Mouse (Mus musculus) NIH3T3 (cell line): Measurements from ENCODE around the gene A630023A22Rik.

Source experiments
- DNase-seq: peaks from one replicate; pipeline ENCODE4 v3.0.0-alpha.2; 2012; ENCODE audit warnings: low read depth

Gene A630023A22Rik

DNA sequence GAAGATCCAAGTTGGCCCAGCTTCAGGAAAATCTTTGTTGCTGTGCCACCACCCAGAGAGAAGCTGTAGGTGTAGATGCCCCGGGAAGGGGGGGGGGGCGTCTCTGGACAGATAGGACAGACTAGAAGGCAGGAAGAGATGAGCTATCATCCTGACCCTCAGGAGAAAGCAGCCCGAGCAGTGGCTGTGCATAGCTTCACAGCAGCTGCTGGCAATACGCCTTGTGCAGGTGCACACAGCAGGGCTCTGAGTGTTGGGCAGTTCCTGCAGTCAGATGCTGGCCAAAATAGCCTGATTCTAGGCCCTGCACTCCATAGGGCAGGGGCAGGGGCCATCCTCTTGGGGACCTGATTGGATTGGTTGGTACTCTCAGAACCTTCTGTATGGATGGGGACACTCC is 15.7 kb downstream of the A630023A22Rik start:
- DNase-seq: no peak

DNA sequence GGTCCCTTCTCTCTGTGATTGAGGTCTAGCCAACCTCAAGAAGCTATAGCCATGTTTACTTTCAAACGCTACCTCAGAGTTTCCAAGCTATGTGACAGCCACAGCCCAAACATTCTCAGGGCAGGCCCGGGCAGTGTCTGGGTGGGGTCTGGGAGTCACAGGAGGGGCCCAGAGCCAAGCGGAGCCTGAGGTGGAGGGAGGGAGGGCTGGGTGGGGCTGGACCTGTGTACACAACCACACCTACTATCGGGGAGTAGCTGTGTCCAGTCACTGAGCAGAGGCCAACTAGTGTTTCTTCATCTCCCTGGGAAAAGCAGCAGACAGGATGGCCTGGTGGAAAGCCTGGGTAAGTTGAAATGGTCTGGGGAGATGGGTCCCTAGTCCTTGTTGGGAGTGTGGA is 16.8 kb downstream of the A630023A22Rik start, which contains the start of gene Anxa8:
TSS of gene Anxa8 (plus strand) at position 251 of the 400 bp plus-strand sequence.
- no peak for DNase-seq

DNA sequence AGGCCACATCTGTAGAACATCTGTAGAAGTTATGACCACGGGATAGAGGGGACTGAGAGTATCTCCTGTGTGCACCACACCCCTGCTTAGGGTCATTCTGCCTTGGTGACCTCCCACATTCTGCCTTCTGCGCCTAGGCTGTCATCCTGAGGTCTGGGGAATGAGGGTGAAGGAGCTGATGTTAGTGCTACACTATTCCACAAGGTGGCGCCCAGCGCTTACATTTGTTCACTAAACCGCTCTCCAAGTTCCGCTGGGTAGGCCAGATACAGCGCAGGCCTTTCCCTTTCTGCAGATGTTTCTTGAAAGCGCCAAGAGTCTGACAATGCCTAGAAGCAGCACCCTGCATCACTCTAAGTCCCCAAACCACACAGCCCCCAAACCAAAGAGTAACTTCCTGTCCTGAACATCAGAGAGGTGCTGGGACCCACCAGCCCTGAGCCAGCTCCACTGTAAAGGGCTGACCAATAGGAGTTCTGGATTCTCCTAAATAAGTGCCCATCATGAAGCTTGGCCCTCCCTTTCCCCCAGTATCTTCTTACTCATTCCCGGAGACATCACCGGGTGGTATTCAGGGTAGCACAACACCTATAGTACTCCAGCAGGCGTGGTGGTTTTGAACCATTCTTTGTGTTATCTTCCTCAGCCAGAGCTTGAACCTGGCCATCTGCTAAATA is 22.1 kb downstream of the A630023A22Rik start:
- peak; percentile 90 for DNase-seq

DNA sequence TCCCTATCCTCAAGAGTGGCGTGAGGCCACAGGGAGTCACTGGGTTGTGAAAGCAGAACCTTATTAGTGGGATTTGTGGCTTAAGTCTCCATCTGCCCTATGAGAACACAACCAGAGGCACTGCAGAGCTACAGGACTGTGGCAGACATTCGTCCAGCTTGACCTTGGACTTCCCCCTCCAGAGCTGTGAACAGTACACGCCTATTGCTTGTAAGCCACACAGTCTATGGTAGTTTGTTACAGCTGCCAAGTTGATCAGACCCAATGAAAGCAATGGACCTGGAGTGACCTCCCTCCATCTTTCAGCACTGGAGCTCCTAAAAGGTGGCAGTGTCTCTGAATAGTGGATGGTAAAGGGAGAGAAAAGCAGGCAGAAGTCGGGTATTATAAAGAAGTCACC is 24.3 kb downstream of the A630023A22Rik start:
- no peak for DNase-seq

DNA sequence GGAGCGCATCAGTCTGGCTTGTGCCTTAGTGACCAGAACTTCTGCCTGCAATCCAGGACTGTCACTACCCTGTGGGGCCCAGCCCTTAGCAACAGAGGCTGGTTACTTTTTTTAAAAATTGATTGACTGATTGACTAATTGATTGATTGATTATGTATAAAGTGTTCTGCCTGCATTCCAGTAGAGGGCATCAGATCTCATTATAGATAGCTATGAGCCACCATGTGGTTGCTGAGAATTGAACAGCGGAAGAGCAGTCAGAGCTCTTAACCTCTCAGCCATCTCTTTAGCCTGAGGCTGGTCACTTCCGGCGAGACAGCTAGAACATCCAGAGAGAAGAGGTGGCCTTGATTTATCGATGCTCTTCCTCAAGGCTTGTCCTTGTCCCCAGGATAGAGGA is 25.3 kb downstream of the A630023A22Rik start:
- DNase-seq: no peak

DNA sequence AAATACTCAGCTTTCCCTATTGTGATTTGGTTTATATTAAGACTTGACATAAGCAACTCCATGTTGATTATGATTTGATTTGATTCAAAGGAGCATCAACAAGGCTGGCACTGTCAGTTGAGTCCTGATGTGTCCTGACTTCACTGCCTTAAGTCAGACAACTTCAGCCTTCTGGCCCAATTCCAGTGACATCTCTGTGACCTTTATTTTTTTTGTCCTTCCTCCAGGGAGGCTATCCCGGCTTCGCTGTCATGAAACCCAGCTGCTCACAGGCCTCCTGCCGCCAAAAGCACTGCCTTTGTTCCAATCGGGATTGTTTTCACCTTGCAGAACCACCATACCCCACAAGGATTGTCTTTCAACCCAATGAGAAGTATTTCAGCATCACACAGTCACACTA is 27.2 kb downstream of the A630023A22Rik start:
- no peak for DNase-seq

DNA sequence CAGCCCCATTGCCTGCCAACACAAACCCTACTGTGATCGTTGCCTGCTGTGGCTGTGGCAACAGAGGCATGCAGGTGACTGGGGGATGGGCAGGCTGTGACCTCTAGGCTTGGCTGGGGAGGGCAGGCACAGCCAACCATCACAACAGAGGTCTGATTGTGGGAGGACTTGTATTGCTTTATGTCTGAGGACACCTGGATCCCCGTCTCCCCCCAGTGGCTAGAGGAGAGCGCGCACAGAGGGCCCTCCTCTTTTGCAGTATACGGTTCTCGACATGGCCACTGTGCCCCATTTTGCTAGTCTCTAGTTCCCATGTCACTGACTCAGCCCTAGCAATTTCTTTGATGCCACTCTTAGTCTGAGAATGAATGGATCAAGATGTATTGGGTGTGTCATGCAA is 30.9 kb downstream of the A630023A22Rik start:
- DNase-seq: no peak

DNA sequence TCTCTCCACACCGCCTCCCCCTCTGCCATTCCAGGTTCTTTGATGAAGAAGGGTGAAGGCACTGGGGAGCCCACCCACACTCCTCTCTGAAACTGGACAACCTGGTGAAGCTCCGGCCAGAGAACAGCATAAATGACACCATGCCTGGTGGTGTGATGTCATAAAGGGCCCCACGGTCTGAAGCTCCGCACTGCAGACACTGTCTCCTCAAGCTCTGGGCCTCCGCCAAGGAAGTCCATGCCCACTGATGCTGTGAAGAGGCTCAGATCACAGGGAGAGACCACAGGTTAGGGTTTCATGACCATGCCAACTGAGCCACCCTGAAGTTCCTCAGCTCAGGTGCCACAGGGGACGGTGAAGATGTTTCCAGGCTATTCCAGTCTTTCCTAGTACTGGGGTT is 50.0 kb downstream of the A630023A22Rik start, which contains the start of gene Antxrl:
TSS of gene Antxrl (plus strand) at position 192 of the 400 bp plus-strand sequence.
- DNase-seq: no peak

DNA sequence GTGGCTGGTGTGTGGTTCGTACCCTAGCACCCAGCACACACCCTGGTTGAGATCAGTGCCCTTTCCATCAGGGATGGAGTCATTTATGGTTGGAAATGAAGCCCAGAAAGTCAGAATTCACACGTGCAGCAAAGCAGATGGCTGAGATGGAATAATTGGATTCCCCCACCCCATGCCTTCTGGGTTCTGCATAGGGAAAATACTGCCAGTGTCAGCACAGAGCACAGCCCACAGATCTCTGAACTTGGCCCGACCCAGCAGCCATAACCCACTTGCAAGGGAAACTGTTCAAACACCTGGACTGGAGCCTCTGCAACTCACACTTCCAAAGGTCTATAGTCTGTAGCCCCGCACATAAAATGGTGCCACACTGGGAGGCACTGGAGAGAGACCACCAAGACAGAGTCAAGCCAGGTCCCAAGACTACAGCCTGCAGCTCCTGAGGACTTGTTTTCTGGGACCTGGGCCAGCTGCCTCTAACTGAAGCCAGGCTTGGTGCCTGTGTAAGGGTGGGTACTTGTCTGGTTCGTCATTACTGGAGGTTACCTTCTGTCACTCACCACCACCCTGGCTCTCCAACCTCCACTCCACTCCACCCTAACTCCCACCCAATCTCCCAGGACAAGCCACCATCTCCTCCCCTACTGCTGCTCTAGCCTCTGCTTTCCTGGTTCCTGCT is 52.3 kb downstream of the A630023A22Rik start:
- no peak for DNase-seq

DNA sequence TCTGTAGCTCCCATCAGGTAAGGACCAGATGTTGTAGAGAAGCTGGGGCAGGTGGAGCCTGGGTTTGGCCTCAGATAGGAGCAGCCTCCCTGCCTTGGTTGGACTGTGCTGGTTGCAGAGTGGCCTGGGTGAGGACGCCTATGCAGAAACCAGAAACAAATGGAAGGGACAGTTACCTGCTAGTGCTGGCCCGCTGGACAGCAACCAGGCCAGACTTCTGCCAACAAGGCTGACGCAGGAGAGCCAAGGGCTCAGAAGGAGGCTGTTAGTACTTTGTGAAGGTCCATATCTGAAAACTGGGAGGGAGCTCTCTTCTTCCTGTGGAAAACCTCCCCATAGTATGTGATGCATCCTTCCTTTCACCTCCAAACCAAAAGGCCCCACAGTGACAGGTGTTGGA is 59.2 kb downstream of the A630023A22Rik start:
- no peak for DNase-seq

DNA sequence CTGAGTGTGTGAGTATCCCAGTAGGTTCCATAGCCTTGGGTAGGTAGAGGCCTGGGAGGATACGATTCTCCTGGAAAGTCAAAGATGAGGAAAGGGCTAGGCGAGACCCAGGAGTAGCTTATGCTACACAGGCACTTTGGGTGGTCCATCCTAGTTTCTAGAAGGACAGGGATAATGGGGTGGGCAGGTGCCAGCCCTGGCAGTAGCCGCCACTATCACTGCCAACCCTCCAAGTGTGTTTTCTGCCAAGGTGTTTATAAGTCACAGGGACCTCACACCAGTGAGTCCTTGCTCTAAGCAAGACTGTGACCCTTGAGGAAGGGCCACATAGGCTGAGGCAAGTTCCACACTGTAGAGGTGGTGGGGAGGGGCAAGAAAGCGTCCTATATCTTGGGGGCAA is 61.3 kb downstream of the A630023A22Rik start:
- DNase-seq: no peak

DNA sequence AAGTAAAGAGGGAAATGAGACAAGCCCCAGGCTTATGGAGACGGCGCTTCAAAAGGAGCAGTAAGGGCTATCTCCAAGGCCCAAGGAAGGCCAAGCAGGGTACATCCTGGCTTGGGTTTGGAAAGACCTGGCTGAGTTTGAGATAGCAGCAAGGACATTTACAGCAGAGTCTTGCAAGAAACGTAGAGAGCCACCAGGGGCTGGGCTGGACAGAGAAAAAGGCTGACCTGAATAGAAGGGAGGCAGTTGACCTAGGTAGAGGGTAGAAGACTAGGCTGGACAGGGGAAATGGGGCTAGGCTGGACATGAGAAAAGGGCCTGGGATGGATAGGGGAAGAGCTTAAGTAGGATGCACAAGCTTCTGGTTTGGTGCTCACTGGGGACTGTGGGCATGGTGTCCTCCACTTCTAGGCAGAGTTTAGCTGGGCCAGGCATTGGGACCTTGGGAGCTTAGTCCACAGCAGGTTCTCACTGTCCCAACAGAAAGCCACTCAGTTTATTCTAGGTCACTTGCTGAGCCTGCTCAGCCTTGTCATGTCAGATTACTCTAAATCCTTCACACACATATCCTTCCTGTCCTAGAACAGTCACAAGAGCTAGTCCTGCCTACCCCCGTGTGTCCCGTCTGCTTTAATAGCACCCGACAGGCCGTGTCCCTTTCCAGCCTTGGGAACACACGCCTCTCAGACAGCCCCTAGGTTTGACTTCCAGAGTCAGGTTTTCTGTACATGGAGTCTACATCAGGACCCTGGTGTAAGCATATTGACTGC is 68.5 kb downstream of the A630023A22Rik start:
- DNase-seq: no peak

DNA sequence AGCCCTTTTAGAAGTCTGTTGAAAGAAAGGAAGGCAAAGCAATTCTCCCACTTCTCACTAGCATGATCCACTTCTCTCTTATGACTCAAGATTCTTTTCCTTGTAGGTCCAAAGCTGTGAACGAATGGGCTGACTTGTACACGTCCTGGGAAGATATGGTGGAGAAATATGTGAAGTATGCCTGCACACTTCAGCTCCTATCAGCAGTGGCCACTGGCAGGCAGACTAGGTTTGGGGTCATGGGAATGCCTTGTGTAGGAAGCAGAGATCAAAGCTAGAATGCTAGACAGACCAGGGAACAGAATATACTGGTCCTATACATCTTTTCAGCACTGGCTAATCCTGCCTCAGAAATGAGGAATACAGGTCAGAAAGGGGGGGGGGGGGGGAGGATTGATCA is 75.8 kb downstream of the A630023A22Rik start:
- no peak for DNase-seq

DNA sequence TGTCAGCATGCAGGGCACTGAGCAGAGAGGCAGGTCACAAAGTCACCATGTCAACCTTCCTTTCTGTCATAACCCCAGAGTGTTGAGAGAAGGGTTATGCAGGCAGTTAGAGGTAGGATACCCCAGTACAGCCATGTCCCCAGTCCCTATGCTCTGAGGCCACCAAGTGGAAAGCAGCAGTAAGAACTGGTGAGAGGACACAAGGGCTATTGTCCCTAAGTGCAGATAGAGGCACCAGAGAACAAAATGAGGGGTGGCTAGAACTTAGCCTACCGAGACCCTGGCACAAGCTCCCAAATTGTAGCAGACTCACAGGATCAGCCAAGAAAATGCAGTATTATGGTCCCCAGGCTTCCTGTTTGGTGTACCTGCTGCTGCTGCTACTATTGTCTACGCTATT is 85.6 kb downstream of the A630023A22Rik start:
- DNase-seq: no peak

DNA sequence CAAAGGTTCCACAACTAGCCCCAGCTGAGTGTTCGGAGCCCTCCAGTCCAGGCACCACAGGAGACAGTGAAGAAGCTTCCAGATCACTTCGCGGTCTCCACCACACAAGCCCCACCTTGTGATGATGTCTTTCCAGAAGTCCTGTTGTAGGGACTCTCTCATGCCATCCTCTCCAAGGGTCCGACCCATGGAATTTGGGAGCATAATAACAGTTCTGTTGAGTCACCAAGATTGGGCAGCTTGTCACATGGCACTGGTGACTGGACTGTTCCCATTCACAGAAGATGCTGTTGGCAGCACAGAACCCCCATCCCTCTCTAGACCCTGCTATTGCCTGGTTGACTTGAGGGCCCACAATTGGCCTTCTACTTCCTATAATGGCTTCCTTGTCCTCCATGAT is 86.2 kb downstream of the A630023A22Rik start, which contains the start of gene Gm5460:
TSS of gene Gm5460 (plus strand) at position 378 of the 400 bp plus-strand sequence.
- DNase-seq: no peak

DNA sequence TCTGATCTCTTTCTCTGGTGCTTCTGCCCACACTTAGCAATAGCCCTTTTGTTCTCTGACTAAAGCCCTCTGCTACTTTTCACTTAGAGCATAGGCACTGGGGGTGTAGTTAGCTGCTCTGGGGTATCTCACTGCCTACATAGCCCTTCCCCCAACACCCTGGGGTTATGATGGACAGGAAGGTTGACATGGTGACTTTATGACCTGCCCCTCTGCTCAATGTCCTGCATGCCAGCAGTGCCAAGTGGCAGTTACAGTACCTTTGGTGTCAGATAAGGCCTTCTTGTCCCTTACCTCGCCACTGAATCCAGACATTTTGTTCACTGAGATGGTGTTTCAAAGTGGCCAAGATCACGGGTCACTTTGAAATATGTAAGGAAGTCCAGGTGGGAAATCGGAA is 87.5 kb downstream of the A630023A22Rik start, which contains the start of gene Gm30083:
TSS of gene Gm30083 (minus strand) at position 120 of the 400 bp plus-strand sequence.
- DNase-seq: no peak

DNA sequence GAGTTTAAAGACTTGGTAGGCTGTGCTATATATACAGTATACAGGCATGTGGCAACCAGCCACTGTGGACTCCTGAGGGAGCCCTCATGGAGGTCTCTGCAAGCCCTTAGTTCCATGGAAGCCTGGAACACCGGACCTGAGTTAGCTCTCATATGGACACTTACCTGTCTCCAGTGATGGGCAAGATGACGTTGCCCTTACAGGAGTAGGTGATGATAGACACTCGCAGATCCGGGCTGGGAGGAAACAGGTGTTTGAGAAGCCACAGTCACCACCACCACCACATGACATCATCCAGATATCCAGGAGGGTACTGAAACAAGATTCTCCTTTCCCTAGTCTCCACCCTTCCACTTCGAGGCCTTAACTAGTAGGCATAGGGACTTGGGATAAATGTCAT is 100.2 kb downstream of the A630023A22Rik start:
- DNase-seq: no peak

DNA sequence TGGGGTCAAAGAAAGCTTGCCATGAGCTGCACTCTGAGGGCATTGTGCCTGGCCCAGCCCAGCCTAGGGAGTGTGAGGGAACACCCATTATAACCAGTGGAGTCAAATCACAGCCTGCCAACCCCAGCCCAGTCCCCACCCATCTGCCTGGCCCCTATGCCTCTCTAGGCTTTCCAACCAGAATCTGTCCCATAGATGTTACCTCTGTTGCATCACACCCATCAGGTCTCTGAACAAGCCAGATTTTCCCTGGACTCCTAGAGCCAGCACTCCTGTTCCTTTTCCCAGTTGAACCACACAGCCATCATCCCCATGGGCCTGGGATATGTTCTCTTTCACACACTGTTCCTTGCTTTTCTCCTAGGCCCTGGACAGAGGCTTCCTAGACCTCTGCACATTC is 101.1 kb downstream of the A630023A22Rik start:
- DNase-seq: no peak
